Mouse (Mus musculus) heart, embryonic 14.5 days (tissue): Measurements from ENCODE around the gene Rgs19. TPM values are rescaled to one million over a fixed set of nuclear protein-coding genes. Genes with fewer than 3 reads are reported as not detected.
A peak's percentile ranks its signal among the peaks of the same experiment; 100 is the strongest.

Source experiments
- ATAC-seq: fragments of 200-750 bp; cut with Nextera tagmentation; 2 replicates; pipeline ENCODE4 v1.8.0; 2017; ENCODE audit warnings: low read depth, moderate TSS enrichment; ENCODE audit not compliant: insufficient number of reproducible peaks, insufficient read depth, low FRiP score
- H3K27ac ChIP-seq, 2 experiments: fragments of 200-500 bp in 1 of 2; fragments of 300-500 bp in 1 of 2; sonication (generic) in 1 of 2; replicated peaks in 1 of 2; 2 replicates each; pipeline ENCODE4 v1.5.1; 2012 to 2014; ENCODE audit warnings: low read depth in 2 of 2, low read length in 2 of 2, control low read depth in 1 of 2, mild to moderate bottlenecking in 1 of 2, mixed read lengths in 1 of 2; ENCODE audit not compliant: control insufficient read depth in 1 of 2, insufficient read depth in 1 of 2
- H3K27me3 ChIP-seq: fragments of 300-500 bp; sonication (generic); 2 replicates; pipeline ENCODE4 v1.6.1; 2014; ENCODE audit warnings: mild to moderate bottlenecking, low read length, control low read depth; ENCODE audit not compliant: control insufficient read depth, insufficient read depth
- H3K36me3 ChIP-seq: fragments of 300-500 bp; sonication (generic); 2 replicates; pipeline ENCODE4 v1.6.1; 2014; ENCODE audit warnings: mild to moderate bottlenecking, control low read depth, low read length, mixed read lengths; ENCODE audit not compliant: control insufficient read depth, insufficient read depth
- H3K4me1 ChIP-seq, 2 experiments: fragments of 200-500 bp in 1 of 2; fragments of 300-500 bp in 1 of 2; sonication (generic) in 1 of 2; 2 replicates each; pipeline ENCODE4 v1.6.1; 2012 to 2014; ENCODE audit warnings: low read length in 2 of 2, control low read depth in 1 of 2, mixed read lengths in 1 of 2; ENCODE audit not compliant: control insufficient read depth in 2 of 2, insufficient read depth in 2 of 2
- H3K4me2 ChIP-seq: fragments of 300-500 bp; sonication (generic); 2 replicates; pipeline ENCODE4 v1.6.1; 2014; ENCODE audit warnings: mild to moderate bottlenecking, low read length
- H3K4me3 ChIP-seq, 2 experiments: fragments of 200-500 bp in 1 of 2; fragments of 300-500 bp in 1 of 2; sonication (generic) in 1 of 2; 2 replicates each; pipeline ENCODE4 v1.5.1; 2012 to 2014; ENCODE audit warnings: low read length in 2 of 2, mild to moderate bottlenecking in 2 of 2, control low read depth in 1 of 2, low read depth in 1 of 2, moderate library complexity in 1 of 2; ENCODE audit not compliant: control insufficient read depth in 1 of 2, insufficient read depth in 1 of 2
- H3K9ac ChIP-seq: fragments of 300-500 bp; sonication (generic); 2 replicates; pipeline ENCODE4 v1.6.1; 2014; ENCODE audit warnings: mild to moderate bottlenecking, low read length
- H3K9me3 ChIP-seq: fragments of 300-500 bp; sonication (generic); 2 replicates; pipeline ENCODE4 v1.6.1; 2016; ENCODE audit warnings: low read length, control low read depth; ENCODE audit not compliant: control insufficient read depth
- WGBS: fragments of 180-500 bp; shearing (Covaris S2); extraction: QIAGEN DNeasy Blood & Tissue Kit; methylation state at CpG from one replicate; pipeline ENCODE4 v1.1.7; 2014; 5-methylcytosine and 5-hydroxymethylcytosine counted together
- polyA plus RNA-seq: library from polyadenylated mRNA; unstranded; fragments of >200 nt; fragmentation: Nextera tagmentation; extraction: Ambion mirVana; gene quantifications from 2 replicates; pipeline ENCODE4 v1.2.1, GENCODE M21; 2014

The Rgs19 gene
- polyA plus RNA-seq, 1 experiment from 2014 or later = 42.8 TPM

DNA sequence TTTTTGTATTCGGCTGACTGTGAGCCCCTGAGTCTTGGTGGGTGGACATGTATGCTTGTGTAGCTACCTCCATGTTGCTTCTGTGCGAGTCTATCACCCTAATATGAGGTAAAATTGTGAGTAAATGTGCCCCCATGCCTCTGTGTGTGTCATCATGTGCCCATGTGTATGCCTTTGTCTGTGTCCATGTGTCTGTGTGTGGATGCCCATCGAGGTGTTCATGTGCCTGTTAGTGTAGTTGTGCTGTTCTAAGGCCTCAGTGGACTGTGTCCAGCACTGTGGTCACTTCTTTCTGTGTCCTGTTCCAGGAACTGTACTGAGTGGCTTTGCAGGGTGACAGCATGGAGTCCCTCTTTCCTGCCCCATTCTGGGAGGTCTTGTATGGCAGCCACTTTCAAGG, 21.6 kb upstream of the Rgs19 start:
- no peak for ATAC-seq
- H3K4me3 ChIP-seq = peak overlapping the region; percentile 35 to 42
- peaks cover 4% of the 10 kb centered on the region; the same call in 1 of the 2 replicates for H3K36me3 ChIP-seq
- H3K9ac ChIP-seq = peak overlapping the region; percentile 66
- WGBS = 56% methylated on average over 3 of the region's 3 CpGs
- peak overlapping the region; percentile 62 for H3K4me2 ChIP-seq
- peaks cover 9 to 13% of the 10 kb centered on the region in 2 experiments; a peak in 3 of 4 replicates for H3K4me1 ChIP-seq
- no peaks in the 10 kb centered on the region for H3K27me3 ChIP-seq
- H3K9me3 ChIP-seq = no peaks in the 10 kb centered on the region
- H3K27ac ChIP-seq = peak overlapping the region; percentile 69 to 77

DNA sequence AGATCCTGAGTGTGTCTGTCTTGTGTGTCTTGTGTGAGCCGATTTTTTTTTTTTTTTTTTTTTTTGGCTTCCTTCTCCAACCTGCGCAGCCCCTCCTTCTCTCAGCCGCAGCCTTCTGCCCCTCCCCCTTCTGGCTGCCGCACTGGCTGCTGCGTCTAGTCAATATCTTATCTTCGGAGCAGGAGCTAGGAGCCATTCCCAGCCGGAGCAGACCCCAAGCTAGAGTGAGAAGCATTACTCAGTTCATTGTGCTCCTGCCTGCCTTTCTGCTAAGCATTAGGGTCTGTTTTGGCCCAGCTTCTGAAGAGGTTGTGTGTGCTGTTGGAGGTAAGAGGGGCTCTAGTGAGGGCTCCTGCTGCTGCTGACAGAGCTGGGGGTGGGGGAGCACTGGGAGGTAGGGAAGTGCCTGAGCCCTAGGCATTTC, 21.1 kb upstream of the Rgs19 start, which contains the start of gene Oprl1:
Gene Oprl1, plus strand, starts transcription at position 114 of the 424 bp plus-strand sequence.
- ATAC-seq = peak; percentile 33; the same call in 1 of the 2 replicates
- peaks cover 9 to 13% of the 10 kb centered on the region in 2 experiments; a peak in 3 of 4 replicates for H3K4me1 ChIP-seq
- peak within 1 kb of the TSS; percentile 69 to 77 for H3K27ac ChIP-seq
- H3K36me3 ChIP-seq = peaks cover 4% of the 10 kb centered on the region; the same call in 1 of the 2 replicates
- 0% methylated on average over 7 of the region's 7 CpGs for WGBS
- peak within 1 kb of the TSS; percentile 62 for H3K4me2 ChIP-seq
- H3K9me3 ChIP-seq = no peaks in the 10 kb centered on the region
- peak within 1 kb of the TSS; percentile 66 for H3K9ac ChIP-seq
- no peaks in the 10 kb centered on the region for H3K27me3 ChIP-seq
- H3K4me3 ChIP-seq = peak within 1 kb of the TSS; percentile 35 to 42

DNA sequence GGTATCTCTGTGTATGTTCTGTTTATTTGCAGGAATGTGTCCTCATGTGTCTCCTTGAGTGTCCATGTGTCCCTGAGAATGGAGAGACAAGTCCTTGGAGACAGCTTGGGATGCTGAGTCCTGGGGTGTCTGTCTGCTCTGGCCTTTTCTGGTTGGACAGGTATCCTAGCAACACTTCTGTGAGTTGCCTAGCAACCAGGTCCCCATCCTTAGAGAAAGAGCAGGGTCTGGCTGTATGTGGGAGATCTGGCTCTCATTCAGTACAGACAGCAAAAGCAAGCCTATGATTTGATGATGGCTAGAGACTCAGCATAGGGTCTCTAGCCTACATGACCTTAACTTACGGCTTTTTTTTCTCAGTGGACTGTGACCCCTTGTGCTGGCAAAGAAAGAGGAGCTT, 20.0 kb upstream of the Rgs19 start:
- Histone ChIP-seq H3K36me3 (peaks cover 1% of the 10 kb centered on the region; the same call in 1 of the 2 replicates), H3K27ac (no peak overlapping the region), H3K9ac (no peak overlapping the region), H3K9me3 (no peaks in the 10 kb centered on the region), H3K4me3 (no peak overlapping the region), H3K27me3 (no peaks in the 10 kb centered on the region), H3K4me1 (peaks cover 9 to 13% of the 10 kb centered on the region in 2 experiments; a peak in 3 of 4 replicates), H3K4me2 (no peak overlapping the region)
- ATAC-seq = no peak
- 90% methylated on average over 1 of the region's 1 CpGs for WGBS

DNA sequence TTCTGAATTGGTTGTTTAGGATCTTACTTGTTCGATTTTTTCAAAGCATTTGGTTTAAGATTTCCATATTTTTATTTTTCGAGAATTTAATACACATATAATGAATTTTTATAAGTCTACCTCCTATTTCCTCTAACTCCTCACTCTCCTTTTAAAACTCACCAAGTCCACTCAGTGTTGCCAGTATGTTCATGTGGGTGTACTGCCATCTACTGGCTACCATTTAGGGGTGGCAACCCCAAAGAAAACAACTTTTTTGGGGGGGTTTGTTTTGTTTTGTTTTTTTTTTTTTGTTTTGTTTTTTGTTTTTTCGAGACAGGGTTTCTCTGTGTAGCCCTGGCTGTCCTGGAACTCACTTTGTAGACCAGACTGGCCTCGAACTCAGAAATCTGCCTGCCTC, 12.9 kb upstream of the Rgs19 start:
- H3K36me3 ChIP-seq = no peaks in the 10 kb centered on the region
- 29% methylated on average over 4 of the region's 4 CpGs for WGBS
- H3K27me3 ChIP-seq = no peaks in the 10 kb centered on the region
- H3K4me3 ChIP-seq = no peak overlapping the region
- no peaks in the 10 kb centered on the region for H3K9me3 ChIP-seq
- H3K4me1 ChIP-seq = no peaks in the 10 kb centered on the region
- no peak overlapping the region for H3K27ac ChIP-seq
- H3K4me2 ChIP-seq = no peak overlapping the region
- no peak for ATAC-seq
- H3K9ac ChIP-seq = no peak overlapping the region

DNA sequence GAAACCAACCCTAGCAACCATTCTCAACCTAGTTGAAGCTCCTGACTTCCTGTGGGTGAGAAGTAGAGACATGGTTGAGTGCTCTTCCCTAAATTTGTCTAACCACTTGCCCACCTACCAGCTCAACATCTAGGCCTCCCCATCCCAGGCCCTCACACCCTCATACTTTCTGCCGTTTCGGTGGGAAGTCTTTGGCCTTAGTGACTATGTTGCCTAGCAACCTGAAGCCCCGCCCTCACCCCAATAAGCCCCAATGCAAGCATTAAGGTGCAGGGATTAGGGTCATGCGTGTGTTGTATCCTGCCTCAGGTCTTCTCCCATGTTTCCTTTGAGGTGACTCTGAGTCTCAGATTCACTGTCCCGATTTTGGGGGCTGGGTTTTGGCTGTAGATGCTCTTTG, 4.5 kb upstream of the Rgs19 start, which contains the start of gene Lkaaear1:
Gene Lkaaear1, minus strand, starts transcription at position 202 of the 400 bp plus-strand sequence.
- WGBS = 45% methylated on average over 5 of the region's 5 CpGs
- H3K4me1 ChIP-seq = no peaks in the 10 kb centered on the region; a peak in 2 of 4 replicates
- no peak within 1 kb of the TSS for H3K9ac ChIP-seq
- no peak within 1 kb of the TSS for H3K4me2 ChIP-seq
- ATAC-seq = no peak
- no peak within 1 kb of the TSS for H3K4me3 ChIP-seq
- no peak within 1 kb of the TSS for H3K27ac ChIP-seq
- no peaks in the 10 kb centered on the region for H3K27me3 ChIP-seq
- no peaks in the 10 kb centered on the region for H3K9me3 ChIP-seq
- H3K36me3 ChIP-seq = no peaks in the 10 kb centered on the region

DNA sequence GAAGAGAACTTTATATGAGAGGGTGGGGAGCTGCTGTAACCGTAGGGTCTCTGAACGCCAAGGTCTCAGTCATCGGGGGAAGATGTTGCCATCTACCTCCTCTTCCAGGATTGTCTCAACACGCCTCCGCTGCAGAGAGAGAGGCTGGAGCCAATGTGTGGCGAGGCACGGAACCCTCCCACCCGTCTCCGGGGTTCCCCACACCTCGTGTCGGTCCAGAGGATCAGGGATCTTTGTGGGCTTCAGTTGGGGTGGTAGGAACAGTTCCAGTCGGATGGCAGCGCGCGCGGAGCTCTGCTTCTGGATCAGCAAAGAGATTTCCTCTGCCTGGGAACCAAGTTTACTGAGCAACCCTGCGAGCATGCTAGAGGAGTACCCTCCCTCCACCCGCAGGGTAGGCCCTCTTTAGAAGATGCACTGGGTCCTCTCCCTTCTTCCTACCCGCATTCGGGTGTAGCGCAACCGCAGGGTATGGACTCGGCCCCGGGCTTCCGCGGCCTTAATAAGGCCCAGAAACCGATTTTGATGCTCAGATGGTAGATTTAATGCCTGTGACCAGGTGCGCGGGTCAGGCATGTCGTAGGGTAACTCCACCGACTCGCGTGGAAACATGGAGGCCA, 3.1 kb upstream of the Rgs19 start:
- Histone ChIP-seq H3K9me3 (no peaks in the 10 kb centered on the region), H3K9ac (no peak overlapping the region), H3K4me3 (no peak overlapping the region), H3K27ac (no peak overlapping the region), H3K27me3 (no peaks in the 10 kb centered on the region), H3K4me2 (no peak overlapping the region), H3K4me1 (peaks cover 4 to 8% of the 10 kb centered on the region in 2 experiments; a peak in 3 of 4 replicates), H3K36me3 (no peaks in the 10 kb centered on the region)
- no peak for ATAC-seq
- WGBS = 61% methylated on average over 33 of the region's 33 CpGs

DNA sequence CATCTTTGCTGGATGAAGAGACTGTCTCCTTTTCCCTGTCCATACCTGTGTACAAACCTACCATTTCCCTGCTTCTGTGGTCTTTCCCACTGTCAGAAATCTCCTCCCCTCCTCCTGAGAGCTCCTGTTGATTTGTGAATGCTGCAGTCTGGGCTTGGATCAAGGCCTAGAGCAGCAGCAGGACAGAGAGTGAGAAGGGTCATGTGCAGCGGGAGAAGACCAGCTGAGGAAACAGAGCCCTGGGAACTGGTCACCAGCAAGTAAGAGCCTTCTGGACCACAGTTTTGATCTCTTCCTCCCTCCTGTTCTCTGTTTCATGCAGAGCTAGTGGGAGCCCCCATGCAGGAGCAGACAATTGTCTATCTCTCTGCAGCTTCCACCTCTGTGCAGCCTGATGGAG, 2.0 kb upstream of the Rgs19 start:
- Histone ChIP-seq H3K36me3 (no peaks in the 10 kb centered on the region; the same call in 1 of the 2 replicates), H3K4me3 (no peak overlapping the region), H3K4me2 (no peak overlapping the region), H3K4me1 (peaks cover 4 to 8% of the 10 kb centered on the region in 2 experiments; a peak in 3 of 4 replicates), H3K27me3 (no peaks in the 10 kb centered on the region), H3K9me3 (no peaks in the 10 kb centered on the region), H3K9ac (no peak overlapping the region), H3K27ac (no peak overlapping the region)
- 63% methylated on average over 1 of the region's 1 CpGs for WGBS
- ATAC-seq = no peak
